Mouse (Mus musculus) liver, postnatal 0 days (tissue): Measurements from ENCODE around the gene Apeh. TPM values are rescaled to one million over a fixed set of nuclear protein-coding genes. Genes with fewer than 3 reads are reported as not detected.

Experiments
- ATAC-seq: fragments of 200-750 bp; cut with Nextera tagmentation; 2 replicates; pipeline ENCODE4 v1.8.0; 2017; ENCODE audit warnings: mild to moderate bottlenecking, moderate library complexity
- DNase-seq: peaks from one replicate; pipeline ENCODE4 v3.0.0-alpha.2; 2016
- H3K27ac ChIP-seq: fragments of 300-500 bp; sonication (generic); 2 replicates; pipeline ENCODE4 v1.5.1; 2014; ENCODE audit warnings: antibody characterized with exemption, moderate library complexity, mild to moderate bottlenecking, low read depth
- H3K27me3 ChIP-seq: fragments of 300-500 bp; sonication (generic); 2 replicates; pipeline ENCODE4 v1.6.1; 2014; ENCODE audit warnings: low read length, control low read depth, mixed read lengths; ENCODE audit not compliant: insufficient read depth
- H3K36me3 ChIP-seq: fragments of 300-500 bp; sonication (generic); replicated peaks from 2 replicates; pipeline ENCODE4 v1.6.1; 2014; ENCODE audit warnings: mild to moderate bottlenecking, control low read depth, low read length, moderate library complexity, mixed read lengths; ENCODE audit not compliant: insufficient read depth
- H3K4me1 ChIP-seq: fragments of 300-500 bp; sonication (generic); 2 replicates; pipeline ENCODE4 v1.6.1; 2014; ENCODE audit warnings: antibody characterized with exemption, mild to moderate bottlenecking, control low read depth; ENCODE audit not compliant: insufficient read depth
- H3K4me2 ChIP-seq: fragments of 300-500 bp; sonication (generic); 2 replicates; pipeline ENCODE4 v1.6.1; 2014; ENCODE audit warnings: low read depth, mild to moderate bottlenecking, low read length, moderate library complexity, mixed read lengths
- H3K4me3 ChIP-seq: fragments of 300-500 bp; sonication (generic); 2 replicates; pipeline ENCODE4 v1.5.1; 2014; ENCODE audit warnings: low read depth, low read length
- H3K9ac ChIP-seq: fragments of 300-500 bp; sonication (generic); replicated peaks from 2 replicates; pipeline ENCODE4 v1.6.1; 2014; ENCODE audit warnings: mild to moderate bottlenecking, moderate library complexity
- H3K9me3 ChIP-seq: fragments of 300-500 bp; sonication (generic); 2 replicates; pipeline ENCODE4 v1.6.1; 2016; ENCODE audit warnings: mild to moderate bottlenecking, control low read depth, low read length, mixed read lengths
- CTCF ChIP-seq: sonication (generic); IDR thresholded peaks from 2 replicates; pipeline ENCODE4 v1.5.1; 2016; ENCODE audit warnings: antibody characterized with exemption, low read depth
- EP300 ChIP-seq: IDR thresholded peaks from 2 replicates; pipeline ENCODE4 v1.6.1; 2016; ENCODE audit warnings: antibody characterized with exemption, low read depth, mild to moderate bottlenecking
- WGBS: fragments of 180-500 bp; shearing (Covaris S2); extraction: QIAGEN DNeasy Blood & Tissue Kit; methylation state at CpG from one replicate; pipeline ENCODE4 v1.1.7; 2014; ENCODE audit not compliant: insufficient replicate concordance; 5-methylcytosine and 5-hydroxymethylcytosine counted together
- polyA plus RNA-seq: library from polyadenylated mRNA; unstranded; fragments of >200 nt; fragmentation: Nextera tagmentation; extraction: Ambion mirVana; gene quantifications from 2 replicates; pipeline ENCODE4 v1.2.1, GENCODE M21; 2015

The Apeh gene
- polyA plus RNA-seq, 1 experiment from 2014 or later, result 75.2 TPM

DNA sequence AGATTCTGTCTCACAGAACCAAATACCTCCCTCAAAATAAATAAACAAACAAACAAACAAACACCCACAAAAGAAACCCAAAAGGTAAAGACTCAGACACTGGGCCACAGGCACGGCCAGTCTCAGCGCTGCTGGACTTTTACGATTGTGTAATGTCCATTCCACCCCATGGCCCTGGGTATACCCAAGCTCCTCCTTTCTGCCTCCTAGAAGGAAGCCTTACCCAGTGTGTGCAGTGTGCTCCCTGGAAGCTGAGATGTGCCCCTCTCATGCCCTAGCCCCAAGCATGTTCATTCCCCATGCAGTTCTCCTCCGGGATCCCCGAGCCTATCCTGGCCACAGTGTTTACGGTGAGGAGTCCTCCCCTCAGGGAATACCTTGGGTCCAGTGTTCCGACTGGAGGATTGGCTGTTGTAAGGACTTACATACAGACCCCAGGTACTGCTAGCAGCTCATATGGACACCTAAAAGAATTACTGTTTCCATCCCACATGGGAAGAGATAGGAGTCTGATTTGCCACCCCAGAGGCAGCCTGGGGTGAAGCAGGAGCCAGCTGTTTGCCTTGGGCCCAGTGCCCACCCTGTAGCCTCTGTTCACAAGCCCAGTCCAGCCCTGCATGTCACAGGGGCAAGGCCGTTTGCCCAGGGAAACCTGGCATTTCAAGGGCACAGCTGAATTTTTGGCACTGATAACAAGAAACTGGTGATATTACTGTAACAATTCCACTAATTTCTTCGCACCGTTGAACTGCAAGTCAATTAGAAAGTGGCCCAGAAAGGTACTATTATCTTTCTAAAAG is 27.0 kb upstream of the Apeh start:
- no peak for DNase-seq
- WGBS, result 82% methylated on average over 10 of the region's 10 CpGs
- Histone ChIP-seq H3K27ac (no peak overlapping the region), H3K4me1 (peaks cover 9% of the 10 kb centered on the region), H3K4me2 (no peak overlapping the region), H3K4me3 (no peak overlapping the region), H3K27me3 (no peaks in the 10 kb centered on the region), H3K9ac (no peak overlapping the region), H3K36me3 (no peaks in the 10 kb centered on the region), H3K9me3 (no peaks in the 10 kb centered on the region)
- no peak for ATAC-seq
- no peak for TF ChIP-seq EP300
- TF ChIP-seq CTCF, result no peak

DNA sequence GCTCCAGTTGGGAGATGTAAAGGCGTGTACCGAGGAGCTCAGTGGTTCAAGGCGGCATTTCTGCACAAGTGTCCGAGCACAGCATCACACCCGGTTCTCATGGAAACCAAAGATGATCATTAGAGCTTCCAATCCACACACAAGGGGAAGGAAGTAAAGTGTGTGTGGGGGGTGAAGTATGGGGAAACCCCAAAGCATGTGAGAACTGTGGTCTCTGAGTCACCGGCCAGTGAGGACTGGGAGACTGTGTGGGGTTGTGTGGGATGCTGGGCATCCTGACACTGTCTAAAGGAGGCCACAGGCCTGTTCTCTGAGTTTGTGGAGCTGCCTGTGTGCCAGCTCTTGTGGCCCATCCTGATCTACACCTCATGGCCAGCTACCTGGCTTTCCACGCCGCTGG is 26.3 kb upstream of the Apeh start:
- no peak for DNase-seq
- peaks cover 9% of the 10 kb centered on the region for H3K4me1 ChIP-seq
- H3K36me3 ChIP-seq, result no peaks in the 10 kb centered on the region
- H3K9ac ChIP-seq, result no peak overlapping the region
- H3K27me3 ChIP-seq, result no peaks in the 10 kb centered on the region
- H3K4me3 ChIP-seq, result no peak overlapping the region
- 71% methylated on average over 8 of the region's 8 CpGs for WGBS
- no peaks in the 10 kb centered on the region for H3K9me3 ChIP-seq
- H3K4me2 ChIP-seq, result no peak overlapping the region
- H3K27ac ChIP-seq, result no peak overlapping the region
- ATAC-seq, result peak; percentile 43; the same call in 1 of the 2 replicates
- no peak for TF ChIP-seq CTCF

DNA sequence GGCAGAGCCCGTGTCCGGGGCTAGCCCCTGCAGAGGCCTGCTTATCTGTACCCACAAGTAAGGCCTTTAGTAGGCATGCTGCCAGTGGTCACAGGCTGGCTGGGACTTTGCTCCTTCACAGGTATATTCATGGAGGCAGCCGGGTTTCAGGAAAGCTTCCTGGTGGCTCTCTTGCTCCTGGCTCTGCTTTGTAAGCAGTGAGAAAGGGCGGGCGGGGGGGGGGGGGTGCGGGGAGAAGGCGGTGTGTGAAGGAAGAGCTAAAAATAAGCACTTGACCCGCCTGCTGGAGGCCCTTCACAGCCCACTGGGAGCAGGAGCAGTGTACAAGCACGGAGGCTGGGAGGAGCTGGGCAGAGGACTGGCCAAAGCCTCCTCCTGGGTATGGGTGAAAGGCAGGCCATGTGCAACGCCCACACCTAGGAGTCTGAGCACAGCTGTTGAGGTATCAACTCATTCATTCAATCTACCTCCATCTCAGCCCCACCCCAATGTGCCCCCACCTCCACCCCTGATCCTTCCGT is 25.5 kb upstream of the Apeh start:
- Histone ChIP-seq H3K4me2 (no peak overlapping the region), H3K4me1 (peaks cover 9% of the 10 kb centered on the region), H3K27ac (no peak overlapping the region), H3K9ac (no peak overlapping the region), H3K36me3 (no peaks in the 10 kb centered on the region), H3K4me3 (no peak overlapping the region), H3K9me3 (no peaks in the 10 kb centered on the region), H3K27me3 (peaks cover 3% of the 10 kb centered on the region; the same call in 1 of the 2 replicates)
- DNase-seq (no peak), ATAC-seq (peak; percentile 50)
- TF ChIP-seq EP300, result no peak
- no peak for TF ChIP-seq CTCF
- WGBS, result 19% methylated on average over 10 of the region's 11 CpGs

DNA sequence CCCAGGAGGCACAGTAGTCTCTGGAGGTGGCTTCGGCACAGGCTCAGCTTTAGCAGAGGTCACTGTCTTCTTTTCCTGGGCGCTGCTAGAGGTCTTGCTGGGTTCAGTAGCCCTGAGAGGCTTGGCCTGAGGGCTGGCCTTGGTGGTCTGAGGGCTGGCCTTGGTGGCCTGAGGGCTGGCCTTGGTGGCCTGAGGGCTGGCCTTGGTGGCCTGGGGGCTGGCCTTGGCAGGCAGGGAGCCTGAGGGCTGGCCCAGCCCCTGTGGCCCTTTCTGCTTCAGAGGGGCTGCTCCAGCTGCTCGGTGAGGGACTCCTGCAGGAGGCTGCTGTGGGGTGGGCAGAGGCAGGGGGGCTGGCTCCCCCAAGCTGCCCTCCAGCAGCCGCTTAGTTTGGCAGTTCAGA is 22.7 kb upstream of the Apeh start:
- Histone ChIP-seq H3K9me3 (no peaks in the 10 kb centered on the region), H3K4me3 (no peak overlapping the region), H3K4me2 (no peak overlapping the region), H3K4me1 (peaks cover 9% of the 10 kb centered on the region), H3K36me3 (no peaks in the 10 kb centered on the region), H3K9ac (no peak overlapping the region), H3K27ac (no peak overlapping the region), H3K27me3 (peaks cover 4% of the 10 kb centered on the region; the same call in 1 of the 2 replicates)
- ATAC-seq (no peak), DNase-seq (no peak)
- WGBS, result 53% methylated on average over 4 of the region's 4 CpGs
- TF ChIP-seq EP300 (no peak), CTCF (no peak)

DNA sequence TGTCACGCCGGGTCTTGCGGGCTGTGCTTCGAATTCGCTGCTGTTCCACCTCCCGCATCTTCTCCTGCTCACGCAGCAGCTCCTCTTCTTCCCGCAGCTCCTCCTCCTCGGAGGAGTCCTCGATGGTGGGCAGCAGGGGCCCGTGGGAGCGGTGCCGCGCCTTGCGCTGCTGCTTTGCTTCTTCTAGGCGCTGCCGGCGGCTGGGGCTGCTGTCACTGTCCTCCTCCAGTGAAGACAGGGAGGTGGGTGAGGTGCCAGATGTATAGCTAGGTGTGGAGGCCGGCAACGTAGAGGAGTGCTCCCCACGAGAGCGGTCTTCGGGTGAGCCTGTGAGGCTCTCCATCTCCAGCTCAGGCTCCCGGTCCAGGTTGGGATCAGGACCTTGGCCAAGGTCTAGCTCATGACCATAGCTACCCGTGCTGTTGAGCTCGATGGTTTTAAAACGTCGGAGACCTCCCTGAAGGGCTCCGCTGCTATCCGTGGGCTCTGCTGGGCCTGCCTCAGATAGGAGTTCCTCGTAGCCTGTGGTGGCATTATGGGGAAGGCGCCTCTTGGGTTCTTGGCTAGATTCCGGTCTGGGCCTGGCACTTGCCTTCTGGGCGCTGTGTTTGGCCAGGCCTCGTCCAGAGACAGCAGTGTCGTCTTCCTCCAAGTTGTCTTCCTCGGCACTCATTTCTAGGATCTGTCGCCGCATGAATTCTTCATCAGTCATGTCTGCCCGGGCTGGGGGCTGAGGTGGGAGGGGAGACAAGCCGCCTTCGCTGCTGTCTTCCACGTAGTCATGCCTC is 21.1 kb upstream of the Apeh start:
- 74% methylated on average over 43 of the region's 43 CpGs for WGBS
- Histone ChIP-seq H3K4me3 (no peak overlapping the region), H3K9me3 (no peaks in the 10 kb centered on the region), H3K36me3 (no peaks in the 10 kb centered on the region), H3K4me2 (no peak overlapping the region), H3K27ac (no peak overlapping the region), H3K4me1 (peaks cover 17% of the 10 kb centered on the region), H3K9ac (no peak overlapping the region), H3K27me3 (peaks cover 14% of the 10 kb centered on the region; the same call in 1 of the 2 replicates)
- DNase-seq, result no peak
- no peak for ATAC-seq
- TF ChIP-seq CTCF (no peak), EP300 (no peak)

DNA sequence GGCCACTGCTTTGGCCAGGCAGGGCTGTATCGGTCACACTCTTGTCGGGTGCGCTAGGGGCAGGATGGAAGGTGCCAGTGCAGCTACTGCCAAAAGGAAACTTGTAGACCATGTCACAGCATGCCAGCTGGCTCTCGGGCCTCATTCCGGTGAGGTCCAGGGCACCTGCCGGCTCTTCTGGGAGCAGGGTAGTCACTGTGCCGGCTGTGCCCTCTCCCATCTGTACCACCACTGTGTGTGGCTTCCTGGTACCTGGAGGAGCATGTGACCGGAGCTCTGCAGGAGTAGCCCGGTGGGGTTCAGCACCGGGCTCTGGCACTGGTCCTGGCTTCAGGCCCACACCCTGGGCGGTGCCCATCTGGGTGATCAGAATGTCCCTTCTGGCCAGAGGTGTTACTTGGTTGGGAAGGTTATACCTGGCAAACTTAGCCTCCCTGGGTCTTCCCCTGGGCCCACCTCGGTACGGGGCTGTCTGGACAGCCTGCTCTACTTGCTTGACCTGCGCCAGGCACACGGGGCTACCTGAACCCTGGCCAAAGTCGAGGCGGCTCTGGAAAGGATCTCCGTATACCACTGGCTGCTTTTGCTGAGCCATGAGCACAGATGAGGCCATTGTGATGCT is 18.4 kb upstream of the Apeh start:
- no peaks in the 10 kb centered on the region for H3K36me3 ChIP-seq
- H3K9me3 ChIP-seq, result no peaks in the 10 kb centered on the region
- H3K27me3 ChIP-seq, result peaks cover 17% of the 10 kb centered on the region; the same call in 1 of the 2 replicates
- TF ChIP-seq EP300 (no peak), CTCF (no peak)
- H3K4me3 ChIP-seq, result no peak overlapping the region
- ATAC-seq (no peak), DNase-seq (no peak)
- no peak overlapping the region for H3K4me2 ChIP-seq
- WGBS, result 91% methylated on average over 17 of the region's 18 CpGs
- H3K4me1 ChIP-seq, result peaks cover 17% of the 10 kb centered on the region
- H3K9ac ChIP-seq, result no peak overlapping the region
- no peak overlapping the region for H3K27ac ChIP-seq
